ENCODE assay signal across 18 mouse cellular contexts in genomic region chr10:119457121-119457520, GRCm38 (mm10). TPM values are rescaled to one million over a fixed set of nuclear protein-coding genes. Genes with fewer than 3 reads are reported as not detected.
"Had no signal": no experiment of that assay in that cellular context is flagged by ENCODE, and none has a peak within 500 bp of the region (broad histone marks: within the 10 kb centered on the region; RNA-seq: fewer than 3 reads in every experiment).

No protein-coding gene starts in this region.

- H3K27ac ChIP-seq: neural tube, embryonic 13.5 days; neural tube, embryonic 15.5 days; stomach, embryonic 15.5 days; stomach, postnatal 0 days had no signal

- H3K9me3 ChIP-seq: neural tube, embryonic 13.5 days; neural tube, embryonic 15.5 days; stomach, embryonic 15.5 days had no signal

- H3K36me3 ChIP-seq: neural tube, embryonic 13.5 days; neural tube, embryonic 15.5 days; stomach, embryonic 15.5 days had no signal

- DNase-seq: retina, postnatal 1 day; right cerebral cortex, adult 18-20 months; right cerebral cortex, postnatal 14 days; right cerebral cortex, postnatal 25 days; right cerebral cortex, postnatal 4 days; spleen, adult 18-20 months; thymus, adult 18-20 months; thymus, adult 2 months; thymus, postnatal 14 days; thymus, postnatal 25 days; thymus, postnatal 36 days; thymus, postnatal 4 days had no signal

- H3K27me3 ChIP-seq: neural tube, embryonic 13.5 days; neural tube, embryonic 15.5 days; stomach, embryonic 15.5 days had no signal

- H3K4me3 ChIP-seq: neural tube, embryonic 13.5 days; neural tube, embryonic 15.5 days; stomach, embryonic 15.5 days had no signal

RNA-seq across cellular contexts. Expression of gene Grip1, which starts 3.5 kb away (rescaled TPM):
- total RNA-seq: neutrophil, adult 5-6 weeks had no signal
- polyA plus RNA-seq: spleen, adult 2 months had no signal
